Mouse (Mus musculus) ES-Bruce4 (cell line): ENCODE measurements at regions not wholly inside any gene's neighbourhood (a gene's known extent, or its start where the extent isn't known, plus 50 kb on each side); places are given as distances from the start of the nearest gene placed in this dataset.

Experiments
- CTCF ChIP-seq: IDR thresholded peaks from one replicate; pipeline ENCODE4 v1.8.1; 2011; ENCODE audit warnings: low read depth, low read length
- POLR2A ChIP-seq: IDR thresholded peaks from one replicate; pipeline ENCODE4 v1.8.1; 2011; ENCODE audit warnings: low read length; ENCODE audit not compliant: insufficient read depth

DNA sequence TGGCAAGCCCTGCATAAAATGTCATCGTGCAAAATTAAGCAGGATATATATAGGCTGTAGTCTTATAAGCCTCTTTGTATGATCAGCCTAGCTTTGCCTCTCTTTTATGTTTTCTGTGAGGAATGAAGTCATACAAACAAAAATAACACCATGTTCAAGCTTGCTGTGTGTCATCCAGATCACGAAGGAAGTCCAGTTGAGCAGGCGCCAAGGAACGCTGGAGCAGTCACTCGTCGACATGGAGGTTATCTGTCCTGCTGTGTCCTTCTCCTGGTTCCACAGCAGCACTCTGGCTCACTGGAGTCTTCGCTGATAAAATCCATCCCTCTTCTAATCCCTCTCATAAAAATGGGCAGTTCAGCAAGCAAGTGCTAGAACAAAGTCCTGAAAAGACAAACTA is 72.4 kb downstream of the Smug1 start:
- no peak for TF ChIP-seq CTCF
- no peak for TF ChIP-seq POLR2A
